In the genomic region with DNA sequence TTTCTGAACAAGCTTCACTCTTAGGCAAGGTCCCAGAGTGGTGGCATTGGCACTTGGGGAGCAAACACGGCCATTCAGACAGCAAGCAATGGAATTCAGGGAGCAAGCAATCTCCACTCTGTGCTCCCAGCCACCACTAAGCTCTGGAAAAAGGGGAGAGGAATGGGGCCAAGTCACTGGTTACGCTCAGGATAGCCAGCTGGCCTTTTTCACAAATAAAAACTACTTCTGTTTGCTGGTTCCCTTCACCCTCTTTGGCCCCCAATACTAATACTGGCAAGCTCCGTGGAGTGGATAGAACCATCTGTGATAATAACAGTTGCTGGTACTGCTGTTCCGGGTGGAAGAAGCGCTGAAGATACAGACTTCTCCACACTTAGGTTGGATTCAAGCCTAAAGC, we compare ENCODE assay signal across 13 mouse cellular contexts. TPM values are rescaled to one million over a fixed set of nuclear protein-coding genes. Genes with fewer than 3 reads are reported as not detected.
DNase-seq lines count a peak whose midpoint lies in the region; ATAC-seq lines count a peak whose summit lies in the region.
"Had no signal": no experiment of that assay in that cellular context is flagged by ENCODE, and none has a peak within 500 bp of the region (broad histone marks: within the 10 kb centered on the region; RNA-seq: fewer than 3 reads in every experiment).

No protein-coding gene starts in this region.

- peak; percentile 26 to 52 for DNase-seq in layer of hippocampus, adult 8-10 months (ENCODE audit: low spot score in 2 of 2)
- no peak for DNase-seq in layer of hippocampus, adult 11-12 months (ENCODE audit: low spot score)
- peak; percentile 18 to 37 for DNase-seq in gastrocnemius, postnatal 4 days (ENCODE audit: low spot score in 2 of 2)
- no peak for DNase-seq in embryo, embryonic 11 days
- DNase-seq in testis, postnatal 14 days (ENCODE audit: low spot score), result no peak
- DNase-seq: thymus, postnatal 4 days had no signal

- no peaks in the 10 kb centered on the region for H3K27me3 ChIP-seq in forebrain, embryonic 16.5 days (replicated peaks; ENCODE audit: control insufficient read depth, insufficient read depth, low read length)
- H3K27me3 ChIP-seq in forebrain, embryonic 13.5 days, result no peaks in the 10 kb centered on the region
- H3K27me3 ChIP-seq in lung, embryonic 16.5 days (ENCODE audit: control insufficient read depth, insufficient read depth, low read depth, low read length), result no peaks in the 10 kb centered on the region

- no peak overlapping the region for H3K4me3 ChIP-seq in forebrain, embryonic 16.5 days (replicated peaks; ENCODE audit: low read length)
- no peak overlapping the region for H3K4me3 ChIP-seq in forebrain, embryonic 13.5 days
- no peak overlapping the region for H3K4me3 ChIP-seq in lung, embryonic 16.5 days (ENCODE audit: low read length)
- H3K4me3 ChIP-seq: heart, adult 2 months had no signal

- no peaks in the 10 kb centered on the region for H3K9me3 ChIP-seq in forebrain, embryonic 16.5 days (ENCODE audit: control insufficient read depth, low read length)
- H3K9me3 ChIP-seq in forebrain, embryonic 13.5 days (replicated peaks), result no peaks in the 10 kb centered on the region
- H3K9me3 ChIP-seq in lung, embryonic 16.5 days (ENCODE audit: control insufficient read depth, low read length), result no peaks in the 10 kb centered on the region

- no peak overlapping the region for H3K27ac ChIP-seq in forebrain, embryonic 16.5 days (ENCODE audit: low read length)
- H3K27ac ChIP-seq in forebrain, embryonic 13.5 days, result no peak overlapping the region
- peak overlapping the region; percentile 23 for H3K27ac ChIP-seq in lung, embryonic 16.5 days (ENCODE audit: low read length)
- H3K27ac ChIP-seq: heart, adult 2 months had no signal

- H3K4me2 ChIP-seq in forebrain, embryonic 16.5 days (ENCODE audit: low read length), result no peak overlapping the region
- no peak overlapping the region for H3K4me2 ChIP-seq in forebrain, embryonic 13.5 days
- H3K4me2 ChIP-seq in lung, embryonic 16.5 days (ENCODE audit: low read depth, low read length), result no peak overlapping the region

- no peaks in the 10 kb centered on the region for H3K36me3 ChIP-seq in forebrain, embryonic 16.5 days (ENCODE audit: control insufficient read depth, insufficient read depth)
- no peaks in the 10 kb centered on the region for H3K36me3 ChIP-seq in forebrain, embryonic 13.5 days (ENCODE audit: poor library complexity, severe bottlenecking)
- no peaks in the 10 kb centered on the region for H3K36me3 ChIP-seq in lung, embryonic 16.5 days (ENCODE audit: control insufficient read depth, insufficient read depth, low read length)

- peak; percentile 47 for ATAC-seq in forebrain, embryonic 16.5 days
- no peak for ATAC-seq in forebrain, embryonic 13.5 days
- peak; percentile 81 for ATAC-seq in lung, embryonic 16.5 days (ENCODE audit: low read depth)
- ATAC-seq: activated CD4-positive, CD25-positive, alpha-beta regulatory T cell, adult 4 months had no signal

- WGBS in forebrain, embryonic 16.5 days, result 63% methylated on average over 5 of the region's 5 CpGs
- 79% methylated on average over 5 of the region's 5 CpGs for WGBS in forebrain, embryonic 13.5 days
- WGBS in lung, embryonic 16.5 days, result 51% methylated on average over 5 of the region's 5 CpGs

- no peak overlapping the region for H3K9ac ChIP-seq in forebrain, embryonic 16.5 days (replicated peaks; ENCODE audit: low read depth, low read length)
- H3K9ac ChIP-seq in forebrain, embryonic 13.5 days, result no peak overlapping the region
- H3K9ac ChIP-seq in lung, embryonic 16.5 days (ENCODE audit: low read length), result no peak overlapping the region

- no peaks in the 10 kb centered on the region; the same call in 1 of the 2 replicates for H3K4me1 ChIP-seq in forebrain, embryonic 16.5 days (replicated peaks; ENCODE audit: control insufficient read depth, insufficient read depth, low read length)
- peaks cover 8% of the 10 kb centered on the region for H3K4me1 ChIP-seq in forebrain, embryonic 13.5 days
- H3K4me1 ChIP-seq in lung, embryonic 16.5 days (replicated peaks; ENCODE audit: control insufficient read depth, insufficient read depth, low read length), result no peaks in the 10 kb centered on the region; the same call in 1 of the 2 replicates

RNA-seq across cellular contexts. Expression of a gene that starts 26.5 kb away (rescaled TPM):
- polyA plus RNA-seq in forebrain, embryonic 16.5 days (2015; fragmentation: Nextera tagmentation; extraction: Ambion mirVana), result not detected in 2 replicates
- not detected in 2 replicates for polyA plus RNA-seq in forebrain, embryonic 13.5 days (2015; fragmentation: Nextera tagmentation; extraction: Ambion mirVana)
- not detected for total RNA-seq in layer of hippocampus, adult 8-10 months (2022)
- not detected for total RNA-seq in gastrocnemius, postnatal 4 days (2021)
- not detected in 2 replicates for polyA plus RNA-seq in lung, embryonic 16.5 days (2015; fragmentation: Nextera tagmentation; extraction: Ambion mirVana)
- total RNA-seq: heart, adult 2 months; layer of hippocampus, adult 18-20 months; megakaryocyte progenitor cell, adult 5-6 weeks had no signal
- polyA plus RNA-seq: activated CD4-positive, CD25-positive, alpha-beta regulatory T cell, adult 4 months; heart, adult 2 months had no signal

RNA-seq across cellular contexts. Expression of a gene that starts 41.6 kb away (rescaled TPM):
- 30.5 and 40.3 TPM in 2 replicates for polyA plus RNA-seq in forebrain, embryonic 16.5 days (2015; fragmentation: Nextera tagmentation; extraction: Ambion mirVana)
- 45.4 and 48.3 TPM in 2 replicates for polyA plus RNA-seq in forebrain, embryonic 13.5 days (2015; fragmentation: Nextera tagmentation; extraction: Ambion mirVana)
- 10 to 100 TPM; 19.8 to 26.7 (median 23.1) TPM for total RNA-seq in layer of hippocampus, adult 8-10 months (2022)
- total RNA-seq in gastrocnemius, postnatal 4 days (2021), result 10 to 100 TPM; 30.2 to 33.1 TPM
- polyA plus RNA-seq in lung, embryonic 16.5 days (2015; fragmentation: Nextera tagmentation; extraction: Ambion mirVana), result 54.9 and 63.4 TPM in 2 replicates

Comparison
In these comparisons a context has a peak if more than half of its experiments do, and no peak if none do; other contexts are left out.
1. DNase-seq: peak in layer of hippocampus, adult 8-10 months (2 of 2) and gastrocnemius, postnatal 4 days (2 of 2); none in layer of hippocampus, adult 11-12 months (single experiment), embryo, embryonic 11 days (single experiment) and testis, postnatal 14 days (single experiment).